Mouse (Mus musculus) large intestine, adult 2 months (tissue): ENCODE data around the gene Stab1. TPM values are rescaled to one million over a fixed set of nuclear protein-coding genes. Genes with fewer than 3 reads are reported as not detected.

Experiments used
- DNase-seq: peaks from one replicate; pipeline ENCODE4 v3.0.0-alpha.2; 2012; ENCODE audit warnings: low read depth, low spot score
- WGBS: fragments of 180-500 bp; shearing (Covaris S2); methylation state at CpG from one replicate; pipeline ENCODE4 v1.1.7; 2018; 5-methylcytosine and 5-hydroxymethylcytosine counted together
- polyA plus RNA-seq: library from polyadenylated mRNA; depleted of rRNA; stranded (reverse); fragments of >200 nt; gene quantifications from 2 replicates; pipeline ENCODE4 v1.2.3, GENCODE M21; 2012; rRNA removed

Gene Stab1
- polyA plus RNA-seq = 39.2 and 72.8 TPM in 2 replicates

DNA sequence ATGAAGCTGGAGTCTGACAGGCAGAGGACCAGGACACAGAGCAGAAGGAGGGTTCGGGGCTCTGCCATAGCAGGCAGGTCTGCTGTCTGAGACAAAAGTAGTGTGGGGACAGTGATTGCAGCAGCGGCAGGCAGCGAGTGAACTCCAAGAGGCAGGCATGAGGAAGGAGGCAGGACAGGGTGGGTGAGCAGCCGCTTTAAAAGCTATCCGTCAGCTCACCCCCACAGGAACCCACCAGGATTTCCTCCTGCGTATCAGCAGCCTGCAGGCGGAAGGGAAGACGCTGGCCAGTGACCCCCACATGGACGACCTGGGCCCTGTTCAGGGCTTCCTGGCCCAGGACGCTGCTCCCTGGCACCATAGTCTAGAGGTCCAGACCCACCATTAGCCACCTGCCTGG lies at the start of gene Stab1:
TSS of gene Stab1 (minus strand) at position 217 of the 400 bp plus-strand sequence.
- 43% methylated on average over 10 of the region's 10 CpGs for WGBS
- DNase-seq = no peak

DNA sequence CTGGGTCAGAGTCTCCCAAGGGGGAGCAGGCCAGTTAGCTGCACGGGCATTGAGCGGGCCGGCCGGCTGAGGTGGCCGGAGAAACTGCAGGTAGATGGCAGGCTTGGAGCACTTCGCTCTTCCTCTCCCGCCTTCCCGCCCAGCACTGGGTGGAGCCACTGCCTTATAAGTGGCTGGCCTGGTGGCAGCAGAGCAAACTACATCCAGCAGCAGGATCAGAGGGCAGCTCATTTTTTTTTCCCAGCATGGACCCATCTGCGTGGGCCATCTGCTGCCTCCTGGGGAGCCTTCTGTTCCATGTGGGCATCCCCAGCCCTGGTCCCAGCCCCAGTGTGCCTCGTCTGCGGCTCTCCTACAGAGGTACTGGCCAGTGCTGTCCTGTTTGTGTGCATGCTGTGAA lies 49.2 kb upstream of the Stab1 start, which contains the start of gene Sema3g:
TSS of gene Sema3g (plus strand) at position 195 of the 400 bp plus-strand sequence.
- DNase-seq = no peak
- WGBS = 10% methylated on average over 11 of the region's 11 CpGs

DNA sequence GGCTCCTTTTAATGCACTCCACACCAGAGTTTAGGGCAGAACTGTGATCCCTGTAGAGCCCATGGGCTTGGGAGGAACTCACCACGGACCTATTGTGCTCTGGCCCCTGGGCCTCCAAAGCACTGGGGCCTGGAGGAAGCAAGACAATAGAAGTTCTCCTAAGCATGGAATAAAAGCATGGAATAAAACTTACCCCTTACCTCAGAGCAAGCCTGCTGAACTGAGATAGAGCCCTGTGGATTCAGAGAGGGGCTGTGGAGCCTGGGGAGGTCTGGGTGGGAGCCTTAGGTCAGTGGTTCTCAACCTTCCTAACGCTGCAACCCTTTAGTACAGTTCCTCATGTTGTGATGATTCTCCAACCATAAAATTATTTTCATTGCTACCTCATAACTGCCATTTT lies 48.4 kb upstream of the Stab1 start, which contains the start of gene Nisch:
TSS of gene Nisch (minus strand) at position 101 of the 400 bp plus-strand sequence.
- DNase-seq = no peak
- 80% methylated on average over 2 of the region's 2 CpGs for WGBS

DNA sequence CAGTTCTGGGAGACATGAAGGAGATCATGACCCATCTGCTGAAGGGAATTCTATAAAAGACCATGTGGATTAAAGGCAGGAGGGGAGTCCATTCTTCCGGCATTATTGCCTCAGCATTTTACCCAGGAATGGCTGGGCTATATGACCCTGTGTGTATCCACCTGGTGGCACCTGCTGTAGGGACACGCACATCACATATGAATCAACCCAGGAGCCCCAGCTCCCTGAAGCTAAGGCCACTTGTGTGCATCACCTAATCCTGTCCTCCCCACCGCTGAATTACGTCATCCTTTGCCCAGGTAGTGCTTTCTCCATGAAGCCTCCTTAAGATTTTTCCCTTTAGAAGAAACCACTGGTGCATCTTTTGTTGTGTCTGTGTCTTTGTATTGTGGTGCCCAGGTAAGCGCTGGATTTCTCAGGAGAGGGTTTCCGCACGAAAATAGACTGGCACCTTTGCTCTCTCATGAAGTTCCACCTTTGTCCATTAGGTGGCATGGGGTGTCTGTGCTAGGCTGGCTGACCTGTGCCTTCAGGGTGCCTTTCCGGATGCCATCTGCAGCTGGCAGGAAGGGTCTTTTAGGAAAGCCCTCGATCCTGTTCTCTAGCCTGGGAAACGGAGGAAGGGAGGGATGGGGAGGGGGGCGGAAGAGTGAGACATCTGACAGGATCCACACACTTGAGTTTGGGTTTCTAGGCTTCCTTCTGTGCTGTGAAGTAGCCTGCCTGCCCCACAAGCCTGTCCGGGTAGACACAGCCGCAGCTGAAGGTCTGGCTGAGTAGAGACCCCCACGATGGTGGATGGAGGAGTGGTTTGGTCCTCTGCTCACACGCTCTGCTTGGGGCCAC lies 46.9 kb upstream of the Stab1 start:
- WGBS = 33% methylated on average over 15 of the region's 15 CpGs
- DNase-seq = no peak

DNA sequence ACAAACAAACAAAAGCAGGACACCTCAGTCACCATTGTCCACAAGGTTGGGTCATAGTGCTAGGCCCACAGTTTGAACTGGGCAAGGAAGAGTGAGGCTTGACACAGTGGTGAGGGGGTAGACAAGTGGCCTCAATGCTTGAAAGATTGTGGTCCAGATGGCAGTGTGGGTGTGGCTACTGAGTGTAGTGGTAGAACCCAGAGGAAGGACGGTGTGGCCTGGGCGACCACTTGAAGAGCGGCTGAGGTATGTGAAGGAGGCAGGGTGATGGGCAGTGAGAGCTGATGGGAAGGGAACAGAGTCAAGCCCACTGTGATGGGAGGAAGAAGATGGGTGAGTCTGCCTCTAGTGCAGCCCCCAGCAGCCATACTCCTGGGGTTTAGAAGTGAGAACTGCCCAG lies 46.2 kb upstream of the Stab1 start:
- 82% methylated on average over 3 of the region's 3 CpGs for WGBS
- no peak for DNase-seq

DNA sequence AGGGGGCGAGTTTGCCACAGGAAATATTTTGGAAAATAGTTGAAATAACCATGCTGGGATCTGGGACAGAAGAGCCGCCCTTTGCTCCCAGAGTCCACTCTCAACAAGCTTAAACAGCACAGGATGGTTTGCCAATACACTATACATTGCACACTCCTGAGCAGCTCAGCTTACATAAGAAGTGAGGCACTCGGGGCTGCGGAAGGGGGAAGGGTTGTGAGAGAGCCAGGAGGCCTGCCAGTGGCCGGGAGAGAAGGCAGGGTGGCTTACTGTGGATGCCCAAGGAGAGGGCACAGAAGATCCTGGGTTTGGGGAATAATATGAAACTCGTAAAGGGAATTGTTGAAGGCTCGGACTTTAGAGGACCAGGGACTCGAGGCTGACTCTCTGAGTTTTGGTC lies 45.4 kb upstream of the Stab1 start:
- 70% methylated on average over 8 of the region's 8 CpGs for WGBS
- no peak for DNase-seq

DNA sequence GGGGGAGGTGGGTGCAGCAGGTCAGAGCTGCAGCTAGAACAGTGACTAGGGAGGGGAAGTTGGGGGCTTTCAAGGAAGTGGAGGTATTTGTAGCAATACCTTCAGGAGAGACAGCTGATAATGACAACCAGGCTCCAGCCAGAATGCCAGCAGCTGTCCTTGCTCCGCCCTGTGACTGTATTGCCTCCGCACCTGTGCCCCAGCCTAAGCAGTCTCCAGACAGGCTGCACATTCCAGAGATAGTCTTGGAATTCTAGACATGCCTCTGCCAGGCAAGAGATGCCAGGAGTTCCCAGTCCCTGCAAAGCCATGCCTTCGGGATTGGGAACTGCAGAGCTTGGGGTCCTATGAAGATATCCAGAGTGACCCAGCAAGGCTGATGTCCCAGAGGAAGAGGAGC lies 44.1 kb upstream of the Stab1 start:
- WGBS = 57% methylated on average over 3 of the region's 3 CpGs
- no peak for DNase-seq

DNA sequence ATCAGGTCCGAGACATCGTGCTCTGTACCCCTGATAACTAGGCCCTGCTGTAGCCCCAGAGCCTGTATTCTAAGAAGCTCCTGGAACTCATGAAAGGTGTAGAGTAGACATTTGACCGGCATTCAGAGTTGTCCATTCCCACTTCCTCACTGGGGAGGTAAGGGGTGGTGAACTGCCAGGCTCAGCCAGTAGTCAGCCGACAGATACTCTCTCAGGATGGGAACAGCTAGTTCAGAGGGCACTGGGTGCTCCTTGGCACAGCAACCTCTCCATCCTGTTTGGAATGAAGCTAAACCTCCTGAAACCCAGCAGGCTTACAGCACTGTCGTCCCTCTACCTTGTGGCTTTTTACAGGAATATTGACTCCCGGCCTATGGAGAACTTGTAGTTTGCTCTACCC lies 43.4 kb upstream of the Stab1 start:
- DNase-seq = no peak
- 92% methylated on average over 6 of the region's 6 CpGs for WGBS

DNA sequence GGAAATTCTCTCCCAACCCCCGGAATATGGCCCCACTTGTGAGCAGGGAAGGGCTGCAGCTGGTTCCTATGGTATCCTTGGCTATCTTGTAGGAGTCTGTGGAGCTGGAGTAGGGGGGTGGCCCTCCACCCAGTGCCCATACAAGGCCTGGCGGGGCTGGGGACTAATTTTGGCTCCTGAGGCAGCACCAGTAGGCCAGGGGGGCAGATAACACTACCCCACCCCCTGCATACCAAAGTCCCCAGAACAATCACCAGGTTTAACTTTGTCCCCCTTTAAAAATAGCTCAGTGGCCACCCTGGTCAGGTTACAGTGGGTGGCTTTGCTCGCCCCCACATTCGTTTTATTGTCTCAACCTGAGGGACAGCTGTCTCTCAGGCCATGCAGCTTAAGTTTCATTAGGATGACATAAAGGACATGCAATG lies 40.7 kb upstream of the Stab1 start:
- WGBS = 89% methylated on average over 4 of the region's 4 CpGs
- DNase-seq = no peak

DNA sequence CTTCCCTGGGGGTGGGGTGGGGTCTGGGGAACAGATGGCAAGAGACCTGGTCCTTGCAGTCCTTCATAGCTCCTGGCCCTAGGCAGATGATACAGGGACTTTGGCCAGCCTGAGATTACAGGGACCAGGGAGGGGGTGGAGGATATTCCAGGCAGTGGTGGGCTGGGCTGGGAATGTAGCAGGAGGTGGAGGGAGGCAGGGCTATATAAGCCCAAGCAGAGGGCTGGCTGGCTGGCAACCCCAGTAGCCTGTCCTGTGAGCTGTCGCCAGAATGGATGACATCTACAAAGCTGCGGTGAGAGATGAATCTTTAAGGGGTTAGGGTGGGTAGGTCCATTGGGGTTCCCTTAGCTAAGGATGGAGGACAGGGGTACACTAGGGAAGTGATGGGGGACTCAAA lies 39.6 kb upstream of the Stab1 start, which contains the start of gene Tnnc1:
TSS of gene Tnnc1 (plus strand) at position 229 of the 400 bp plus-strand sequence.
- WGBS = 83% methylated on average over 2 of the region's 2 CpGs
- DNase-seq = no peak

DNA sequence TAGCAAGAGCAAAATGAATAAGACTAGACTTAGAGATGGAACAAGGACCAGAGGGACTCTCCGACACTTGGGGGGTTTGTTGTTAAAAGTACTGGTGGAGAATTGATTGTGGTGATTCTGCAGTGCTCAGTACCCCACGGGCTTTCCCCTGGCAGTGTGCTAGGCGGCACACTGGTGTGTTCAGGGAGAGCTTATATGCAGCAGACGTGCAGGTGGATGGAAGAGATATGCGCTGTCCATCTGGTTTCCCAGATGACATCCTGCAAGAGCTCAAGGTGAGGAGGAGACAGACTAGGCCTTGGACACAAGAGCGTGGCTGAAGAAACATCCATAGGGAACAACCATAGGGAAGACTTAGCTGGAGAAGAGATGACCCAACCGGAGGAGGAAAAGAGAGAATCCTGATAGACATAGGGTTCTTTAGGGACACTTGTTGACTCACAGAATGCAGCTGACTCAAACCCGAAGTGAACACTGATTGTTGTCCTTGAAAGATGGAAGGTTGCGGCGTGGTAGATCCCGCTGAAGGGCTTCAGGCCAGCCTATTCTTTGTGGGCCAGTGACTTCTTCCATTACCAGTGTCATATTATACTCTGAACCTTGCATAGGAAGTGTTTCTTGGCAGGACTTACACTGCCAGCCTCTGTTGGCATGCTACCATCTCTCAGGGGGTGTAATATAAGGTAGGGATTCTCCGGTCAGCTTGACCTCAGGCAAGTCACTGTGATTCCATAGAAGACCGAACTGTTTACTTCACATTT lies 38.8 kb upstream of the Stab1 start:
- no peak for DNase-seq
- 64% methylated on average over 13 of the region's 13 CpGs for WGBS

DNA sequence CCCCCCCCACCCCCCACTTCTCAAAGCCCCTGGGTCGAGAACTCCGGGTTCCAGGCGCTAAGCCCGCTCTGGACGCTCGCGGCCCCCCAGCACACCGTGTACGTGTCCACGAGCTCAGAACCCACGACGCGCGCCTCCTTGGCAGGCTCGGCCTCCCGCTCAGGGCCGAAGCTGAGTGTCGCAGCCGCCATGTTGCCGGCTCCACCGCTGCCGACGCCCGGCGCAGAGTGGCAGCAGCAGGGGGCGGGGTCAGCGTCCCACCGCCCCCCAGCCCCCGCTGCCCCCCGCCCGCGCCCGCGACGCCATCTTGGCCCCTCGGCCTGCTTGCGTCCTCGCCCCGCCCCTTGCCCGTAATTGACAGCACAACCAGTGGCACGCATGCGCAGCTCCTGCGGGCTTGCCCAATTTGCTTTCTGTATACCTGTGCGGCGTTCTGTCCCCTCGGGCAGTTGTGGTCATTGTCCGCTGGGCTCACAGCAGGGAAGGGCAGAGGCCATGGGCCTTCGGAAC lies 38.1 kb upstream of the Stab1 start:
- peak; percentile 75 for DNase-seq

DNA sequence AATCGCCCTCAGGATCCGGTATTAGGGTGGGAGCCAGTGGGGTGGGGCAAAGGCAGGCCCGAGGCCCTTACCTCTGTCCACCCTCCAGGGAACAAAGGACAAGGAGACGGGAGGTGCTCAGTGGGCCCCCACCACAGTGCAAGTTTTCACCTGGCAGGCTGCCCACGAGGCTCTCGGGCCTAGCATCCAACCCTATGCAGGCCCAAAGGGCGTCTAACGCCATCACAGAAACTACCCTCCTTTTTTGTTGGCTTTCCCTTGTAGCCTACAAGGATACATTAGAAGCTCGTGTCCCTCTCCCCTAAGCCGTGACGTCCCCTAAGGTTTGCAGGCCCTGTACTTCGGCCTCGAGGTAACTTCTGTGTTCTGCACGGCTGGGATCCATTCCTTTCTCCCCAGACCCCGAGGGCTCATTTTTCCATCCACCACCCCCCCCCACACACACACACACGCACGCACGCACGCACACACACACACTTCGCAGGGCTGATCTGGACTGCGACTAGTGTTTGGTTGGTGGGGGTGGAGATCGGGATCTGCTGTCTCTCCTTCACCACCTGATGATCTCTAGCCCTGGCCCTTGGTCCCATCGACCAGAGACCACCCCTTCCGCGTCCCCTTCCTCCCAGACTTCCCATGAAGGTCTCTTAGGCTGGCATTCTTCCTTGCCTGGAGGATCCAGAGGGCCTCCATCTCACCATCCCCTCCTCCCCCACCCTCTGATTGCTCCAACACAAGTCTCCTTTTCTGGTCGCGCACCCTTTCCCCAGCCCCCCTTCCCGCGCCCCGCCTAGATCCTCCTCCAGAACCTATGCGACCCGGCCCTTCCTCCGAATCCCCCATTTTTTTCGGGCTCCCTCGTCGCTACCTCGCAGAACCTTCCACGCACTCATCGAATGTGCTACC lies 37.4 kb upstream of the Stab1 start:
- no peak for DNase-seq
- WGBS = under 1% methylated on average over 38 of the region's 39 CpGs

More for the DNA sequence above, 38.1 kb upstream of the Stab1 start:
- under 1% methylated on average over 46 of the region's 48 CpGs for WGBS

DNA sequence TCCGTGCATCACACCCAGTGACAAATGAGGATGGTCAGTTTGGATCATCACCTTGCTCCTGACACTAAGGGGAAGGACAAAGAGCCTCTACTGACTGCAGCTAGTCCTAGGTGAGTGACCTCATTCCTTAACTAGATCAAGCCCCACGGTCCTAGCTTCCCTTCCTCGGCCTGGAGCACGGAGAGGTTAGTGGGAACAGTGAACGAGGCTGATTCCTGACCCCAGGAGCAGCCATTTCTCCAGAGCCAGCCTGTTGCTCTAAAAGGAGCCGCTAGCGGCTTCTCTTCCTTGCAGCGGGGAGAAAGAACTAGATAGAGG lies 36.8 kb upstream of the Stab1 start:
- WGBS = 8% methylated on average over 8 of the region's 8 CpGs
- DNase-seq = no peak

DNA sequence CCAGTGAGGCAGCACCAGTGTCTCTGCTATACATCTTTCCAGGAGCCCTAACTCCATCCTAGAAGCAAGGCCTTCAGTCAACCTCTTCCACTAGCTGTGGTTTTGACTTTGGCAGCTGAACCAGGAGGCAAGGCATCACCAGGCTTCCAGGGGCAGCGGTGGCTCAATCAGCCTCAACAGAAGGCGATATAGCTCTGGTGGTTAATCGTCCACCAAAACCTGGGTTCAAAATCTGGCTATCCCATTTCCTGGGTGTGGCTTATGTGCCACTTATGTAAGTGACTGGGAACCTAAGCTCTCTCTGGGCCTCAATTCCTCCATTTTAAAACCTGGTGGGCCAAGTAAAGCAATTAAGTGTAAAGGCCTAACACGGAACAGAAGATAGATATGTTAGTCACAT lies 36.4 kb upstream of the Stab1 start:
- WGBS = 37% methylated on average over 4 of the region's 4 CpGs
- no peak for DNase-seq

DNA sequence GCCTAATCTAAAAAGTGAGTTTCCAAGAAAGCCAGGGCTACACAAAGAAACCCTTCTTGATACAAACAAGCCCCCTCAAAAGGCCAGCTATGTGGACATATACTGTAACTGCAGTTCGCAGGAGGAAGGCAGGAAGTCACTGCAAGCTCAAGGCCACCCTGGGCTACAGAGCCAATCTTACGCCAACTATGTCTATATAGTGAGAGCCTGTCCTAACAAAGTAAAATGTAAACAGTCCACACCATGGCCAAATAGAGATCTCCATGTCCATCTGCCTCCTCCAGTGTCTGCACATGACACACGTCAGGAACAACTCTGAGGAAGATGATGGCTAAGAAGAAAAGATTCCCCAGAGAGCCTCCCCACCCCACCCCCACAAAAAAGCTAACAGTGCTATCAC lies 31.6 kb upstream of the Stab1 start:
- DNase-seq = no peak
- 53% methylated on average over 3 of the region's 3 CpGs for WGBS

DNA sequence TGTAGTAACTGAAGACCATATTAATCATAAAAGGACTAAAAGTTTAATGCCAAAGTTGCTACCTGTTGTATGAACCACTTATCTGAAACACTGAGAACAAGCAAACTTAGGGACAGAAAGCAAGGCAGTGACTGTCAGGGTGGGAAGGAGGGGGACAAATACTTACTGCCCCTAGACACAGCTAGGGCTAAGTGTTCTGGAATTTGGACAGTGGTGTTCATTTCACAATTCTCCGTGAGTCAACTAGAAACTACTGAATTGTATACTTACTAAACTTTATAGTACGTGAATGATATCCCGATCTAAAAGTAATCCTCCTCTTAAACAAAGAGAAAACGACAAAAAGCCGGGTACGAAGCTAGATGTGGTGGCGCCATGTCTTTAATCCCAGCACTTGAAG lies 31.2 kb upstream of the Stab1 start:
- WGBS = 84% methylated on average over 7 of the region's 7 CpGs
- DNase-seq = no peak

DNA sequence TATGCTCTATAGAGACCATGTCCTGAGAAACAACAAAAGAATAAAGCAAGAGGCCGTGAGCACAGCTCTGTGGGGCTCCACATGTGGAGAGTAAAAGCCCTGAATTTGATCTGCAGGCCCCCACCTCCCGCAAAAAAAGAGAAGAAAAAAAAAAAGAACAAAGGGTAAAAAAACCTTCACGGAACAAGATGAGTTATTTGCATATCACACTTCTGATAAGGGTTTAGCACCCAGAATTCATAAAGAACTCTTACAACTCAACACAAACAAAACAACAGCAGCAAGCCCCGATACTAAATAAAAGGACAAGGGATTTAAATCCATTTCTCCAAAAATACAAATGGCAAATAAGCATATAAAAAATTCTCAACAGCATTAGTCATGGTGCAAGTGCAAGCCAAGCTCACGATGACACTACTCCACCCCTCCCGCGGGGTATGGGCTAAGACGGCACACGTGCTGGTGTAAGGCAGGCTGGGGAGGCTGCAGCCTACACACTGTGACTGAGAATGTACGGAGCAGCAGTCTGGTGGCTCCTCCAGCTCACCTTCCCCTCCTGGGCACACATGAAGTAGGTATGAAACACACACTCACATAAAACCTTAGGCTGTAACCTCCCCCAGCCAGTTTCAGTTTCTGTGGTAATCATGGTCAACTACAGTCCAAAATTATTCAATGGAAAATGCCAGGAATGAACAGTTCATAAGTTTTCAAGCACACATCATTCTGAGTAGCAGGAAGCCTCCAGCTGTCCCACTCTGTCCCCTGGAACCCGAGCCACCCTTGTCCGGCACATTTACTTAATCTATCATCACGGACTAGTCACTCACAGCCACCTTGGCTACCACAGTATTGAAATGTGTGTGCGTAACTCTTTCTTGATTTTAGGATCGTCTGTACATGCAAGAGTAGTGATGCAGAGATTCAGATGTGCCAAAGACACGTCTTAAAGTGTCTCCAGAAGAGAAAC lies 29.4 kb upstream of the Stab1 start:
- WGBS = 60% methylated on average over 16 of the region's 16 CpGs
- no peak for DNase-seq

DNA sequence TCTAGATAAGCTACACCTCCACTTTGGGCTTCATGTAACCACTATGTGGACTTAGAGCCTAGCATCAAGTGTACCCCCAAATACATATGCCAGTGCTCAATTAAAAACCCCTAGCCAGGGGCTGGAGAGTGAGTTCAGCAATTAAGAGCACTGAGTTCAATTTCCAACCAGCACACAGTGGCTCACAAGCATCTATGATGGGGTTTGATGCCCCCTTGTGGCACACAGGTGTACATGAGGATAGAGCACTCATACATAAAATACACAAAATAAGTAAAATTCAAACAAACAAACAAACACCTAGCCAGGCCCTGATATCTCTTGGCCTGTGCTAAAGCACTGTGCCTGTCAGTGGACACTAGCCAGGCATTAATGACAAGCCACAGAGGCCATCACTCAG lies 27.5 kb upstream of the Stab1 start:
- DNase-seq = no peak
